Mouse (Mus musculus): Measurements from ENCODE around the gene Mllt3.

Mllt3 gene

GRCm38 (mm10) chr4:87953268-87953667, 79.9 kb downstream of the Mllt3 start:
- no peak for DNase-seq (ENCODE audit: low read depth, low spot score)

GRCm38 (mm10) chr4:87949451-87949850, 83.7 kb downstream of the Mllt3 start:
- DNase-seq (ENCODE audit: low read depth, low spot score): no peak

DNA sequence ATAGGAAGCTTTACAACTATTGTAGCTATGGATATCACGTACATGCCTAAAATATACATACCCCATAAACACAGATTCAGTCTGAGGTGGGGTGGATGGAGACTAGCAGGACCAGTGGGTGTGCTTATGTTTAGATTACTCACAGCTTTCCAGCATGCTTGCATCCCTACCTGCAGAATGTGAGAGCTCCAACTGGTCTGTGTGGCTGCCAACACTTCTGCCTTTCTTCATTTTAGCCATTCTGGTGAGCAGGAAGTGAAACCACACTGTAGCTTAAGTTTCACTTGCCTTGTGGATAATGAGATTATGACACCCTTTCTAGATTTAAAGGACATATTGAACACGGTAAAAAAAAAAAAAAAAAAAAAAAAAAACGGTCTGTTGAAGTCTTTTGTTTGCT, 88.8 kb downstream of the Mllt3 start:
- DNase-seq (ENCODE audit: low read depth, low spot score): no peak

GRCm38 (mm10) chr4:87942921-87943403, 90.2 kb downstream of the Mllt3 start:
- DNase-seq (ENCODE audit: low read depth, low spot score): no peak

DNA sequence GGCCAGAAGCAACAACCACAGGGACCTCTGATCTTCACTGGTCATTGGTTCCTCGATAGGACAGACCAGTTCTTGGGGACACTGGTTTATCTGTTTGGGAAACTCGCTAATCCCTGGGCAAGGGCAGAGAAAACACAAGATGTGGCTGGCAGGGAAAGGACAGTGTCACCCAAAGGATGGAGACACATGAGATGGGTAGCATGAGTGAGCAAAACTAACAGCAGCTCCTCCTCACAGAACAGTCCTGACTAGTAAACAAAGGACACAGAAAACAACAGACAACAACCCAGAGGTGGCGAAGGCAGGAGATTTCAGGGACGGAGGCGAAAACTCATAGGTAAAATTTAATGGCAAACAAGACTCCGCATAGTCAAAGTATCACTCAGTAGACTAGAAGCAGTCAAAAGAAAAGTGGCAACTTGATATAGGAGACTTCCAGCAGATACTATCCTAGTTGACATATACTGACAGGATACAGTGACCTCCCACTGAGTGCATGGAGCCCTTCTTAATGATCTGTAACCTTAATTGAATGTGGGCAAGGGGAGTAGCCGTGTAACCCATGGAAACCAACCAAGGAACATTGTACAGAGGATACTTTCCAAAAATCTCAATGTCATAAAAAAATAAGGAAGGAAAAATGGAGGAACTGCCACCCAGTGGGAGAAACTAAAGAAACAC, 93.5 kb downstream of the Mllt3 start:
- DNase-seq (ENCODE audit: low read depth, low spot score): no peak

- DNase-seq (ENCODE audit: low read depth, low spot score): no peak
Observed at GRCm38 (mm10) chr4:87936326-87936725, 96.8 kb downstream of the Mllt3 start.

DNA sequence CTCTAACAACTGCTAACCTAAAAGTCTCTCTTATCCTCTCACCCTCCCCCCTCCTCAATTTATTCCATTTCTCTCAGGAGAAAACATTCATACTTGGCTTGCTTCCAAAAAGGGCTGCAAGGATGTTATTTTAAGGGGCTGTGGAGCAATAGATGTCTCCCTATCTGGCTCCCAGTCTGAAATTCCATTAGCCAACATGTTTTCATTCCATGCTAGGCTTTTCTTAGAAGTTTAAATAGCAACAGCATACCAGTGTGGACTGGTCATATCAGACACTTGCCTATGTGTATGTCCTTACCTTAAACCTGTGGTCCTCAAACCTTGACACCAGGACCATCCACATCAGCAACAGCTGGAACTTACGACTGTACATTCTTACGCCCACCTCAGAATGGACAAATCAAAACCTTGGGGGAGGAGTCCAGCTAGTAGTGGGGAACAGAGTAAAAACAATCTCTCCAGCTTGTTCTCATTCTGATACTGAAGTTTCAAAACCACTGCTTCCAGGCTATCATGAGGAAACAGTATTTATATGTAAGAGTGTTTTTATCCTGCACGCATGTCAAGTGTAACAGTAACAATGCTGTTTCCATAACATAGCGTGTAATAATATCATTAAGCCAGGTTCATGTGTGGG, 99.3 kb downstream of the Mllt3 start:
- no peak for DNase-seq (ENCODE audit: low read depth, low spot score)

- no peak for DNase-seq (ENCODE audit: low read depth, low spot score)
Observed at GRCm38 (mm10) chr4:87930356-87931245, 102.6 kb downstream of the Mllt3 start.

DNA sequence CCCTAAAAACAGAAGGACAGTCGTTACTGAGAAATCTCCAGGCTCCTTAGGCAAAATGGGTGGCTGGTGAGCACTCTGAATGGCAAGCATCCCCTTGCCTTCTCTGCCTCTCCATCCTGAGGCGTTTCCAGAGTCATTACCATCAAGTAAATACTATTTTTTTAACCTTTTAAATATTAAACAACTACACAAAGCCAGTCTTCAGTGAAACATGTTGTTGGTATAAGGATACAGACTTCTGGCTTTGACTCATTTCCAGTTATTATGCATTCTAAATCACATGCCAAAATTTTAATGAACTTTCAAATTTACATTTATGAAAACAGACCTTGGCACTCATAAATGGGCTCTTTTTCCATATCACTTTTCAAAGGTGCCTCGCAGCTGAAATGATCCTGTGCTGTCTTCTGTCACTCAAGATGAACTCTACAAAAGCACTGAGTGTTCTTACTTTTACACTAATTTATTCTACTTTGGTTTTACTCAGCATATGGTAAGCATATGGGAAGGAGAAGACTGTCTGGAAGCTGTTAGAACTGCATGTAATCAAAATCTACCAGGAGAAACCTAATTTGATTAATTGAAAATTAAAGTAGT, 104.5 kb downstream of the Mllt3 start:
- peak; percentile 51 for DNase-seq (ENCODE audit: low read depth, low spot score)

DNA sequence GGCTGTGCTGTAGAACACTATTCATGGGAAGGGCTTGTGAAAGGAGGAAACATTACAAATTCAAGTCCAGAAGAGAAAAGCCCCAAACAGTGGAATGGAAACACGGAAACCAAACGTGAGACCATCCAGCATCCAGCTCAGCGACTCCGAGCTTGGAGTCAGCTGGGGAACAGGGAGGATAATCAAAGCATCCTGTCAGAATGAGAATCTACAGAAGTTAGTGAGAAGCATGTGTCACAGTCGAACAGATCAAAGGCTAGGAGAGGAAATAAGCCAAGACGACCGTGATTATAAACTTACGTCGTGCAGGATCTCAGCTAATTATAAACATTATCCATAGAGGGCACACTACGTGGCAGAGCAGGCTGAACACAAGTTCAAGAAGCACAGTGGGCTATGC, 105.8 kb downstream of the Mllt3 start:
- no peak for DNase-seq (ENCODE audit: low read depth, low spot score)

DNA sequence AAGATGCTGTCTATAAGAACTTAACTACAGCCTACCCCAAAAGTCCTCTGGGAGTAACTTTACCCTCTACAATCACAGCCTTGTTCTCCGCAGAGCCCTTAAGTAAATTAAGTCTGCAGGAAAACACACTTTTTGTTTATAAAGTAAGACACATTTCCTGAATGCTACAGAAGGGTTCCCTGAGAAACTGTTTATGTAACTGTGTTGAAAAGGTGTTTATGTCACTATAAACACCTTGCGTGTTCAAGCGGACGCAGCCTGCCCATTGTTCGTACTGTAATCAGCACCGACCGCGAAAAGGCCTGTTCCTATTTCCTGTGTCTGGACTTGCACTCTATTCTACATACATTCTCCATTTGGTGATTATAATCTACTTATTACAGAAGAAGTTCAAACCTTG, 112.5 kb downstream of the Mllt3 start:
- DNase-seq (ENCODE audit: low read depth, low spot score): no peak

DNA sequence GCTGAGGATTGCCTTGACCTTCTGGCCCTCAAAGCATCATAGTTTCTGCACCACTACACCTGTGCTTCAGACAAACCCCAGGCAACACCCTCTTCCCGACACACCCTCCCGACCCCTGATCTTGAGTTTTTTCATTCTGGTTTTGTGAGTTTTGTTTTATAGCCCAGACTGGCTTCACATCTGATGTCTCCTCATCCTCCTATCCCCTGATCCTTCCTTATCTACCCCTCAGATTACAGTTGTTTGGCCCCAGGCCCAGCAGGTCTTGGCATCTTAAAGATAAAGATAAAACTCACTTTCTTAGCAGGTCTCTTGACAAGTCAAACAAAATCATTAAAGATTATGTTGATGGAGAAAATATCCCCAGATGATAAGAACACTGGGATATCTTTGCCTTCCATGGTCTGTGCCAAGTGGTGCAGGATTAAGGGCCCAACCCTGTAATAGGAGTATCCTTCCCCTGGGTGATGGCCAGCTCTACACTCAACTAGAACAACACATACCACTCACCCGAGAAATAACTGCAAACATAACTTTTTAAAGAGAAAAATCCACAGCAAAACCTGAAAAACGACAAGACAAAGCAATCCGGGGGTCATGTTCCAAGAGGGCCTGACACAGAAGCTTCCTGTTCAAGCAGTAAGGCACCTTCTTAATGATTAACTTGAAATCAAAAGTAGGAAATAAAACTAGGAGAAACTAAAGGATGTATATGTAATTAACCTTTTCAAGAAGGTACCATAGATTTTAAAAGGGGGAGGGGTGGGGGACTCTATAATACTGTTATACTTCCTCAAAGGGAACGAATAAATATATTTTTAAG, 121.8 kb downstream of the Mllt3 start:
- no peak for DNase-seq (ENCODE audit: low read depth, low spot score)

DNA sequence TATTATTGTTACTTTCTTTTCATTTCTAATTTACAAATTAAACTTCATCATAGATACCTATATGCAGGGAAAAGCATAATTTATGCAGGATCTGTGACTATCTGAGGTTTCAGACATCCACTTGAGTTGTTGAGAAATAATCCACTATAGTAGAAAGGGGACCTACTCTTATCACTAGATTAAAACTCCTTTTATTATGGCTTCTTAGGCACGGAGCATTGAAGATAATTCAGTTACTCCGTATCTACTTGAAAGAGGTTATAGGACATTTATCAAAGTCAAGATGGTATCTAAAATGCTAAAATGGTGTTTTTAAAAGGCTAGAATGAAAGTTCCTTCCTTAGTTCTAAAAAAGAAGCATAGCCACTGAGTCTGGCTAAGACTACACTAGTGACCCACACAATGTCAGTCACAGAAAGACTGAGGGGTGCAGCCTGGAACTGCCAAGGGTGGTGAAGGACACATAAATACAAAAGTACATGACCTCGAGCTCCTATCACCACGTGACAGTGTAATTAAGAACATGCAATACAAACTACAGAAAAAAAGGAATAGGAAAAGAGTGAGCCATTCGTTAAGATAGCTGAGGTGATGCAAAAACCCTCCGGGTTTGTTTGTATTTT, 127.9 kb downstream of the Mllt3 start:
- no peak for DNase-seq (ENCODE audit: low read depth, low spot score)

DNA sequence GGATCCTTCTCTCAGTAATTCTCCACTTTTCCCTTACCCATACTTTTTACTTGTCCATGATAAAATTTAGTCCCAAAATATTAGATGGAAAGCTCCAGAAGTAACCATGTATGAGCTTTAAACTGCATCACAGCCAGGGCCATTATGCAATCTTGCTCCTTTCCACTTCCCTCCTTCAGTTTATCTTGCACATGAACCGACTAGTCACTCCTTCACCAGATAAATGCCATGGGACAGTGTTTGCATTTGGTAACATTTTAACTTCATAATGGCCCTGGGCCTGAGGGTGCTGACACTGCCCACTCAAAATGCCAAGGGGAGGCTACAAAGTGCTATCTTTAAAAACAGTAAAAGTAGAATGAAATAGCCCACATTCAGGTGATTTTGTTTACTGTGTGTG, 128.4 kb downstream of the Mllt3 start:
- no peak for DNase-seq (ENCODE audit: low read depth, low spot score)

DNA sequence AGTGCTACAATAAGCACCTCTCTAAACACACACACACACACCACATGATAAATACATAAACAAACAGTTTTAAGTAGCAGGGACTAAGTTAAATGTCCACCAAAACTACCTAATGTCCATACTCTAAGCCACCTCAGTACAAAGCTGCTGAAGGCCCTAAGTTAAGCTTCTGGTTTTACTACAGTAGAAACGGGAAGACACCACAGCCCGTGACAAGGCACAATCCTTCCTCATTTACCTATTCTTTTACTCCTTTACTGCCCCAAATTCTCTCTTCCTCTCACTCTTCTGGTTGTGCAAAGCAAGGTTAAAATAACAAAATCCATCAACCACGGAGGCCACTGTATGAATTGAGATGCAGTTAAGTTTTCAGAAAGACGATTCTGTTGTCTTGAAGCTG, 130.6 kb downstream of the Mllt3 start:
- DNase-seq (ENCODE audit: low read depth, low spot score): no peak

DNA sequence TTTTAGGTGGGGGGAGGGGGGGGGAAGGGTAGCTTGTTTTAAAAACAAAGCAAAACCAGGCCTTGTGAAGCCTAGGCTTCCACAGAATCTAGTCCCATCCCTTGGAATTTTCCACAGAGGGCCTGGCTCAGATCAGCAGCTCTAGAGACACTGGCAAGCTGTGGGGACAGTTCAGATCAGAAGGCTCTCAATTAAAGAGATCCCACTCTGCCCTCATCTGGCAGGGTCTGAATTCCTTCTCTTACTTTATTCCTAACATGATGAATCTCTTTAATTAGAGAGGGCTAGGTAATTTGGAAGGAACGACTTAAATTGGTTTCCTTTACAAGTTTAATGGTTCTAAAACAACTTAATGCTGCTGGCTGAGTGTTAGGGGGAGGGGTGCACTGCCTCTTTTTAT, 132.0 kb downstream of the Mllt3 start:
- no peak for DNase-seq (ENCODE audit: low read depth, low spot score)

- DNase-seq (ENCODE audit: low read depth, low spot score): no peak
Observed at GRCm38 (mm10) chr4:87893498-87893897, 139.7 kb downstream of the Mllt3 start.

DNA sequence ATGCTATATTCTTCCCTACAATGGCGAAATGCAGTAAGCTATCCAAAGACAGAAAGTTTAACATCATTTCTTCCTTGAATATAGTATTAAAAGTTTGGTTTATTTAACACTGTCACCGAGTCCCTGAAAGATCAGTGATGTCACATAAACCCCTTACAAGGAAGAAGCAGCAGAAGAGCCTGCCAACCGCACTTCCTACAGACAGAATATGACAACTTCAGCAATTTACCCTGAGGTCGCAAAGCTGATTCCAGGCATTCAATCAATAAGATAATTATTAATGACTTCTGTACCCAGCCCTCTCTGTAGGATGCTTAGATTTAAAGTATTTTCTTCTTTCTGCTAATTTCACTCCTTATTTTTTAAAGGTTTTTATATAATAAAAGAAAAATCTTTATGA, 140.2 kb downstream of the Mllt3 start:
- DNase-seq (ENCODE audit: low read depth, low spot score): no peak

DNA sequence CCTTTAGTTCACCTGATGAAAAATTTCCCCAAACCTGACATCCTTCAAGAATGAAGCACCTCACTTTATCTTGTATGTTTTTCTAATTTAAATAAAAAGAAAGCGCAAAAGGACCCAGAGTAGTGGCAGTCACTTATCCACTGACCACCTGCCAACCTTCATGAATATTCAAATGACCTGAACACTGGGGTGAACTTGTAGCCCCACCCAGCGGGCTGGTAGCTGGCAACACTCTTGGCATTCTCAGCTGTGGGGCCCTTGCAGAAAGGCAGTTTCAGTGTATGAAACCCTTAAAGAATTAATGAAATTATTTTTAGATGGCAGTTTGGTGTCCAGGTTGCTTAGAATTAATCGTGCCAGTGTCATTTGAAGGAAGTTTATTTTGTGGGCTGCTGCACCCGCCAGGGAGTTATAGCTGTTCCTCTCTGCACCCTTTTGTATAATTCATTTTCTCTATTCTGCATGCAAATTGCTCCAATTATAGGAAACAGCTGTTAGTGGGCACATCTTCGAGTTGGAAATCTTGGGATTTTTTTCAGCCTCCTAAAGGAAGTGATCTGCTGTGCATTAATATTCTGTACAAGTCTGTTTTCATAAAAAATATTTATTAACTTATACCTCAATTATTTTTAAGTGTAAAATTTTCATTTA, 149.8 kb downstream of the Mllt3 start:
- DNase-seq (ENCODE audit: low read depth, low spot score): no peak

DNA sequence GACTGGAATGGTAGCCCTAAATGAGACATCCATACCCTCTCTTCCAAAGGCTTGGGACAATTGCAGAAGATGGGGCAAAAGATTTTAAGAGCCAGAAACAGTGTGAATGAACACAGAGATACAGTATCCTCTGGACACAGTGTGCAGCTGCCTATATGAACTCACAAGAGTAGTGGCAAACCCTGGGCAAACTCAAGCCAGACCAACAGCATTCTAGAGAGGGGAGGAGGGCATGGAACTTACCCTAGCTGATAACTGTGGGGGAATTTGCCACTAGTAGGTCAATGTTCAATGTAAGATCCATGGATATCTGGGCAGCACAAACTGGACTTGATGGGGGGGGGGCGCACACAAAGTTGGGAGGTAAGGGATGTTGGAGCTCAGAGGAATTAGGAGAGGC, 151.2 kb downstream of the Mllt3 start:
- DNase-seq (ENCODE audit: low read depth, low spot score): no peak

Data from brain, embryonic 18.5 days (tissue).